Mouse (Mus musculus) granulocyte monocyte progenitor cell, adult 5-6 weeks (primary cell): Measurements from ENCODE around the gene Pcgf2. TPM values are rescaled to one million over a fixed set of nuclear protein-coding genes. Genes with fewer than 3 reads are reported as not detected.
A peak's percentile ranks its signal among the peaks of the same experiment; 100 is the strongest.
"Not testable (repeated sequence)": the region's sequence is repeated elsewhere in the genome, so short reads cannot be mapped to it uniquely, and the experiment has no call there.

Experiments used
- ATAC-seq: replicated peaks from 2 replicates; pipeline ENCODE4 v1.8.0; 2016; ENCODE audit warnings: mild to moderate bottlenecking, moderate TSS enrichment, inconsistent platforms; ENCODE audit not compliant: poor library complexity, severe bottlenecking
- total RNA-seq, 2 experiments: library from RNA; stranded (forward) in 1 of 2; stranded (reverse) in 1 of 2; fragments of 200-712, 200-1000 nt in 1 of 2; fragments of >200 nt in 1 of 2; fragmentation: Nextera tagmentation in 1 of 2; gene quantifications; 2 replicates each; pipeline ENCODE4 v1.2.3; 2014 to 2017

The Pcgf2 gene
- total RNA-seq, 2 experiments from 2014 or later = 1.8 to 14.3 TPM

DNA sequence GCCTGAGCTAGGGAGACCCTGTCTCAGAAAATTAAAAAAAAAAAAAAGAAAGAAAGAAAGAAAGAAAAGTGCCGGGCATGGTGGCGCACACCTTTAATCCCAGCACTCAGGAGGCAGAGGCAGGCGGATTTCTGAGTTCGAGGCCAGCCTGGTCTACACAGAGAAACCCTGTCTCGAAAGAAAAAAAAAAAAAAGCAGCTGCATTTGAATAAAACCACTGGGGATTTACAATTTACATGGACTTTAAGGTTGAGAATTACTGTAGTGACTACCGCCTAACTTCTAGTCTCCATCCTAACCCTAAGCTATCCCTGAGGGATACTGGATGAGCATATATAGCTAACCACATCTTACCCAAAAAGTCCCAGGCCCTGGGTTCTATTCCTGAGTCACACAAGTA is 42.3 kb downstream of the Pcgf2 start:
- ATAC-seq = not testable (repeated sequence)

DNA sequence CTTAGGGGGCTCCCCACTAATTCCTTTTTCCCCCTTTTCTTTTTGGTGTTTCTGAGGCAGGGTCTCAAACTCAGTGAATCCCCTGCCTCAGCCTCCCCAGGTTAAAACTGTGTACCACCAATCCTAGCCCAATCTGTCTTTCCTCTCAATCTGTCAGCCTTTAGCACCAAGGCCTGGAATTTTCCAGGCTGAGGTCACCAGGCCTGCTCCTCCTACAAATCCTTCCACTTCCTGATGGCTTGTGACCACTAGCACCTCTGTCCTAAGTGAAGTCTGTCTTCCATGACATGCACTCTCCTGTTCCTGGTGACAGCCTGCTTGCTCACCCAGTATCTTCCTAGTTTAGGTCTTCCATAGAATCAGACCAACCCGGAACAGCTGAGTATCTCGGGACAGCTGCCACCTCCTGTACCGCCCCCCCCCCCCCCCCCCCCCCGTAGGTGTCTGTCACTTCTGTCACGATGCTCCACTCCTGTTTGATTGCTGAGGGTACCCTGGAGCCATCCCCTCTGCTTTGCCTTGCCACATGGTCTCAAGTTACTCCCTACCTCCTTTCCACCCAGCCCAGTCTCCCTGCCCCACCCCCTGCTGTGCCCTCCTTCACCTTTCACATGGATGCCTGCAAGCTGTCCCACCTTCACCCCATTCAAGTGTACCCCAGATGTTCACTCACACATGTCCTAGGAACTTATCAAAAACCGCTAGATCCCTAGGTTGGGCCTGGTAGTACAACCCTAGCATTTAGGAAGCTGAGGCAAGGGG is 42.9 kb downstream of the Pcgf2 start:
- ATAC-seq = no peak

DNA sequence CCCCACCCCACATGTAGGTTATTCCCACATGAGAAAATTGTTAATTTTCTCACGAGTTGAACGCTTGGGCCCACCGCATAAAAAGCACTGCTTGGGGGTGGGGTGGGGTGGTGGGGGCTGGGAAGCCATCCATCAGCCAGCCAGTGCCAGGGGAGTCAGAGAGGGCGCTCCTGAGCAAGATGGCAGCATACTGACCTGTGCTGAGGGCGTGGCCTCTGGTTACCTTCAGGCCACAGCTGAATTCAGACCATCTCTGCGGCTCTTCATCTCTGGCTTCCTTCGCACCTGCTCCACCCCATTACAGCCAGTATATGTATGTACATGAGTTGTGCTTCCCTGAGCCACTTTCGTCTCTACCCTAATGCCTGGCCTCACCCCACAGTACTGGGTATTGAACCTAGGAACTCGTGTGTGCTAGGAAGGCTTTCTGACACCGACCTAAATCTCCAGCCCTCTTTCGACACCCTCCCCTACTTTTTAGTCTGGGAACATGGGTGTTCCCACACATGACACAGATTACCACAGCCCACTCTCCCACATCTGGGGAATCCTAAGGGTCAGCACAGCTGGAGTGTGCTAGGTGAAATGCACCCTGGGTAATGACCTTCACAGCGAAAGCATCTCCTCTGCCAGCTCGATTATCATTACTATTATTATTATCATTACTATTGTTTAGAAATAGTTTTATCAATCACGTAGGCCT is 43.9 kb downstream of the Pcgf2 start:
- no peak for ATAC-seq

DNA sequence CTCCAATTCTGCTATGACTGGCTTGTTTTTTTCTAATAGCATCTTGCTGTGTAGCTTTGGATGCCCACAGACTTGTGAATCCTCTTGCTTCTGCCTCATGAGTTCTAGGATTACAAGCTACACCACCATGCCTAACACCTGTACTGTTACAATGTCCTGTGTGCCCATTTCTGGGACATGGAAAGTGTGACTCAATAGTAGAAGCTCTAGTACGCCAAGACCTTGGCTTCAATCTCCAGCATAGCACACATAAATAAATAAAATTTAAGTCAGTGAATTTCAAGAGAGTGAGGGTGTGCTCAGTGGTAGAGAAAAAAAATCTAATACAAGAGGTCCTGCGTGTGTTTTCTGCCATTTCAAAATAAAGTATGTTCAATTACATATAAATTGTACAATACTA is 46.1 kb downstream of the Pcgf2 start:
- no peak for ATAC-seq

DNA sequence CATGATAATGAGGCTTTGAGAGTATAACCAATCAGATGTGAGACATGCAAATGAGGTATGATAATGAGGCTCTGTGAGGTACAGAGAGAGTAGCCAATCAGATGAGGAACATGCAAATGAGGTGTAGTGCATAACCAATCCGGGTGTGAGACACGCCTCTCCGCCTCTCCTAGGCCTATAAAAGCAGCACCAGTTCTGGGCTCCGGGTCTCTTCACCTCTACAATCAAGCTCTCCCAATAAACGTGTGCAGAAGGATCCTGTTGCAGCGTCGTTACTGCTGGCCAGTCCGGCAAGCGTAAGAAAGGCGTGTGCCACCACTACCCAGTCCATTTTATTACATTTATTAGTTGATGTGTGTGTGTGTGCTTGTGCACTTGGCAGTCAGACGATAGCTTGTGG is 46.9 kb downstream of the Pcgf2 start:
- ATAC-seq = not testable (repeated sequence)

DNA sequence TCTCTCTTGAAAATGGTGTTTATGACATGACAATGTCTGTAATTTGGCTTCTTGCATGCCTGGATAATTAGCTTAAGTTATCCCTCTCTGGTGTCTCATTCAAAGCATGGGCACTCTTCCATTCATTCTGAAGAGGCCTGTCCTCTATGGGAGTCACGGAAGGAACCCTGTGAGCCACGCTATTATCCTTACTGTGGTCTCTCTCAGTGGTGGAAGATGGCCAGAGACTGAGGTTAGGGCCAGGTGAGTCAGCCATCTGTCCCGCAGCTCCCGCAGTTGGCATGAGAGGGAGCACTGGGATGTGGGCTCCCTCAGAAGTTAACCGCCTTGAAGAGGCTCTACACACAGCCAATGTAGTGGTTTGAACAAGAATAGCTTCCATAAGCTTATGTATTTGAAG is 50.0 kb downstream of the Pcgf2 start:
- ATAC-seq = no peak

DNA sequence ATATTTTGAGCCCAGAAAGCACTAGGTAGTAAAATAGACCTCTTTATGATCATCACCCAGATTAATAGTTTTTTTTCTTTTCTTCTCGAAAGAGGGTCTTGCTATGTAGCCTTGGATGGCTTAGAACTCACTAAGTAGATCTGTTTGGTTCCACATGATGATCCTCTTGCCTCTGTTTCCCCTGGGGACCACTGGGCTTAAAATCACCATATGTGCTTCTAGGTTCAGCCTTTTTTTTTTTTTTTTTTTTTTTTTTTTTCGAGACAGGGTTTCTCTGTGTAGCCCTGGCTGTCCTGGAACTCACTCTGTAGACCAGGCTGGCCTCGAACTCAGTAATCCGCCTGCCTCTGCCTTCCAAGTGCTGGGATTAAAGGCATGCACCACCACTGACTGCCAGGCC is 51.8 kb downstream of the Pcgf2 start:
- not testable (repeated sequence) for ATAC-seq

DNA sequence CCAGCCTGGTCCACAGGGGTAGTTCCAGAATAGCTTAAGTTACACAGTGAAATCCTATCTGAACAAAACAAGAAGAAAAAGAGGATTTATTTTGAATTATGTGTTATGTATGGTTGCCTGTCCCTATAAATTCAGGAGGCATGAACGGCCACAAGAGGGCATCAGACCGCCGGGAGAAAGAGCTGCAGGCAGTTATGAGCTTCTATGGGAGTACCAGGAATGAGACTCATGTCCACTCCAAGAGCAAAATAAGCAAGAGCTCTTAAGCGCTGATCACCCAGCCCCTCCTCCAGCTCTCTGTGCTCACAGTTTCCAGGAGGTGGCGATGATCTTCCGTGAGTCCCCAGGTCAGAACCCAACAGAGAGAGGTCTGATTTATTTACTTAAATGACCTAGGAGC is 55.5 kb downstream of the Pcgf2 start:
- peak; percentile 52 for ATAC-seq

DNA sequence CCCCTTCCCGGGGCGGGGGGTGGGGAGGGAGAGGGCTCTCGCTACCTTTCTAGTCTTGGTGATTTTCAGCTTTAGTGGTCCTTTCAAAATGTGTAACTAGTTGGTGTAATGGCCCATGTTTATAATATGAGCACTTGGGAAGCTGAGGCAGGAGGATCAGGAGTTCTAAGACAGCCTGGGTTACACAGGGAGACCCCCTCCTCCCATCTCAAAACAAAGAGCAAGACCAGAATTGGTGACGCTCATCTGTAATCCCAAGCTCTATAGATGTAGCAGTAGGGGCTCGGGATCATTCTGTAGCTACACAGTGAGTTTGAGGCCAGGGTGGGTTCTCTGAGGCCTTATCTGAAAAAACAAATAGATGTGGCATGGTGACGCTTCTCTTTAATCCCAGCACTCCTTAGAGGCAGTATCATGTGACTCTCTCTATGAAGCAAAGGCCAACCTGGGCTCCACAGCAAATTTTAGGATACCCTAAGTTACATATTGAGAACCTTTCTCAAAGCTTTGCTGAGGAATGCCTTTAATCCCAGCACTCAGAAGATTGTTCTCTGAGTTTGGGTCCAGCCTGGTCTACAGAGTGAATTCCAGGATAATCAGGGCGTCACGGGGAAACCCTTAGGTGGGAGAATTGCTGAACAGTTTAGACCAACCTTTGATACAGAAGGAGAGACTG is 56.8 kb downstream of the Pcgf2 start:
- no peak for ATAC-seq

DNA sequence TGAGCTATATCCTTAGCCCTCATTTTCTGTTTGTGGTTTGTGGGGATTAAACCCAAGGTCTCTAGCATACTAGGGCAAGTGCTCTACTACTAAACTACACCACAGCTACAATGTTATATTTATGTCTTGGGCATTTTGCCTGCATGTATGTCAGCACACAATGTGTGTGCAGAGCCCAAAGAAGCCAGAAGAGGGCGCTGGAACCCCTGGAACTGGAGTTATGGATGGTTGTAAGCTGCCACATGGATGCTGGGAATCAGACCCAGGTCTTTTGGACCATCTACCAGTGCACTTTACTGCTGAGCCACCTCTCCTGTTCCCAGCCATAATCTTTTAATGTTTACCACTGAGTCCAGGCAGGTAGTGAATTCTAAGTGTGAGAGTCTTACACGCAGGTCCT is 57.6 kb downstream of the Pcgf2 start:
- no peak for ATAC-seq

DNA sequence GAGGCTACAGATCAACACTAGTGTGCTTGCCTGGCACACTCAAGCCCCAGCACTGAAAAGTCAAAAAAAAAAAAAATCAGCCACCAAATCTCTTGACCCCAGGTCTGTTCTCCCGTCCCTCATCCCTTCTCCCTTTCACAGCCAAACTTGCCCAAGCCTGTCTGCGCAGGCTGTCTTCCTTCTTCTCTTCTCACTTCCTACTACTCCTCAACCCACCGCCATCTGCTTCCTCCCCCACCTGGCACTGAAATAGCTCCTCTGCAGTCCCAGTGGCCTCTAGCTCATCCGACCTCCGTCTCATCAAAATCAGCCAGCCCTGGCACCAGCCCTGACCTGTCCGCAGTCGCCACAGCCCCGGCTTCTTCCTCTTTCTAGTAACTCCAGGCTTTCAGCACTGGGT is 58.6 kb downstream of the Pcgf2 start:
- ATAC-seq = peak; percentile 98

Other genes starting within 250 kb of the Pcgf2 start
- not detected in 2 replicates for gene 4933428G20Rik, start 200.2 kb downstream of the Pcgf2 start, total RNA-seq (2014; fragmentation: Nextera tagmentation)
- gene 4933428G20Rik, start 200.2 kb downstream of the Pcgf2 start, total RNA-seq (2017) = 0.22 TPM in 1 of 2 replicates, not detected in the other
- gene Srcin1, start 124.3 kb downstream of the Pcgf2 start, total RNA-seq (2014; fragmentation: Nextera tagmentation) = not detected in 2 replicates
- gene Srcin1, start 124.3 kb downstream of the Pcgf2 start, total RNA-seq (2017) = not detected in 2 replicates
- 7.5 and 8.1 TPM in 2 replicates for gene Epop, start 70.8 kb downstream of the Pcgf2 start, total RNA-seq (2014; fragmentation: Nextera tagmentation)
- gene Epop, start 70.8 kb downstream of the Pcgf2 start, total RNA-seq (2017) = 1.6 and 2.5 TPM in 2 replicates
- gene Mllt6, start 37.1 kb downstream of the Pcgf2 start, total RNA-seq (2014; fragmentation: Nextera tagmentation) = 5.7 and 8.5 TPM in 2 replicates
- gene Mllt6, start 37.1 kb downstream of the Pcgf2 start, total RNA-seq (2017) = 4.9 and 6.5 TPM in 2 replicates
- 48.1 and 62.9 TPM in 2 replicates for gene Cisd3, start 14.7 kb downstream of the Pcgf2 start, total RNA-seq (2014; fragmentation: Nextera tagmentation)
- gene Cisd3, start 14.7 kb downstream of the Pcgf2 start, total RNA-seq (2017) = 0.82 and 6.5 TPM in 2 replicates
- 181 and 283 TPM in 2 replicates for gene Psmb3, start 2.9 kb upstream of the Pcgf2 start, total RNA-seq (2014; fragmentation: Nextera tagmentation)
- 168 and 196 TPM in 2 replicates for gene Psmb3, start 2.9 kb upstream of the Pcgf2 start, total RNA-seq (2017)
- gene Pip4k2b, start 44.2 kb upstream of the Pcgf2 start, total RNA-seq (2014; fragmentation: Nextera tagmentation) = 23.4 and 28.1 TPM in 2 replicates
- gene Pip4k2b, start 44.2 kb upstream of the Pcgf2 start, total RNA-seq (2017) = 16.6 and 20.8 TPM in 2 replicates
- gene Cwc25, start 66.1 kb upstream of the Pcgf2 start, total RNA-seq (2014; fragmentation: Nextera tagmentation) = 9.0 and 13.0 TPM in 2 replicates
- 16.3 and 18.9 TPM in 2 replicates for gene Cwc25, start 66.1 kb upstream of the Pcgf2 start, total RNA-seq (2017)
- gene 1700001P01Rik, start 75.4 kb upstream of the Pcgf2 start, total RNA-seq (2014; fragmentation: Nextera tagmentation) = not detected in 2 replicates
- gene 1700001P01Rik, start 75.4 kb upstream of the Pcgf2 start, total RNA-seq (2017) = not detected in 2 replicates
- 2,177 and 2,335 TPM in 2 replicates for gene Rpl23, start 81.9 kb upstream of the Pcgf2 start, total RNA-seq (2014; fragmentation: Nextera tagmentation)
- 2,263 and 3,329 TPM in 2 replicates for gene Rpl23, start 81.9 kb upstream of the Pcgf2 start, total RNA-seq (2017)
- 60.5 and 60.7 TPM in 2 replicates for gene Lasp1, start 98.5 kb upstream of the Pcgf2 start, total RNA-seq (2014; fragmentation: Nextera tagmentation)
- gene Lasp1, start 98.5 kb upstream of the Pcgf2 start, total RNA-seq (2017) = 92.5 and 124 TPM in 2 replicates
- gene B230217C12Rik, start 140.3 kb upstream of the Pcgf2 start, total RNA-seq (2014; fragmentation: Nextera tagmentation) = 3.8 TPM in 1 of 2 replicates, not detected in the other
- gene B230217C12Rik, start 140.3 kb upstream of the Pcgf2 start, total RNA-seq (2017) = 1.3 TPM in 1 of 2 replicates, not detected in the other
- gene Fbxo47, start 183.7 kb upstream of the Pcgf2 start, total RNA-seq (2014; fragmentation: Nextera tagmentation) = not detected in 2 replicates
- 2.0 and 2.2 TPM in 2 replicates for gene Fbxo47, start 183.7 kb upstream of the Pcgf2 start, total RNA-seq (2017)